Mouse (Mus musculus): ENCODE results near the gene Hist1h2ag. TPM values are rescaled to one million over a fixed set of nuclear protein-coding genes. Genes with fewer than 3 reads are reported as not detected.

Gene Hist1h2ag
- polyA plus RNA-seq, 1 experiment: 35.7 TPM

DNA sequence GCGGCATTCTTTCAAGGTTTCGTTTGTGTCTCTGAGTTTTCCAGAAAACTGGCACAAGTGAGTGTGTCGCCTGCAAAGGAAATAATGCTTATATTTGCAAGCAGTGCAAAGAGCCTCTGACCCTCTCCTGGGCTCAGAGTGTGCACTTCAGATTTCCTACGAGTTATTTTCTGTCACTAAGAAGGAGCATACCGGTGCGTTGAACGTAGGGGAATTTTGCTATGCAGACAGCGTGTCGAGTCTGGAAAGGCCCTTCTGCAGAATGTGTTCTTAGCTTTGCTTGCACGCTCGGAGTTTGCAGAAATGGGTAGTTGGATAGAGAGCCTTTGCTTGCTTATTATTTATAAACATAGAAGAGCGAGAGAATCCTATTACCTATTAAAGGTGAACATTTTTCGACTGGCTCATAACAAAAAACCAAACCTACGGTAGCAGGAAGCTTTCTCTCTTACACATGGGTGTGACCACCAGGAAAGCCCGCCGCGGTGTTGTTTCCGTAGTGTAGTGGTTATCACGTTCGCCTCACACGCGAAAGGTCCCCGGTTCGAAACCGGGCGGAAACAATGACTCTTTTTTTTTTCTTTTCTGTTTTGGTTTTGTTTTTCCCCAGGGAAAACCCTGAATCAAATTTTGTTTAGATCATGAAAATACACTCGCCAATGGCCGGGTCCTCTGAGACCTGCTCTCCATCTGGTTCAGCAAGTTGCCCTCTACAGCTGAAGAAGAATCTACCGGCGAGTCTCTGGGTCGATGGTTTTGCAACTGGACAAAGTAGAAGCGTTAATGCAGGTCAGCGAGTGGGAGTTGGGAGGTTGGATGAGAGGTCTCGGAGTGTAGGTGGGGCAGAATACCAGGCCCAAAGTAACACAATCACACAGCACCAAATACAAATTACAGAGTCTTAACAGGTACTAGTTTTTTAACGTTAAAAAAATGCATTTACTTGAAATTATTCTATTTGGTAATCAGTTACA, 16.4 kb downstream of the Hist1h2ag start:
- peak overlapping the region; percentile 92 for H3K4me3 ChIP-seq (replicated peaks)
- H3K36me3 ChIP-seq (replicated peaks; ENCODE audit: low read length): no peaks in the 10 kb centered on the region
- peaks cover 39% of the 10 kb centered on the region for H3K4me1 ChIP-seq
- TF ChIP-seq FLI1 (IDR thresholded peaks at IDR 0.05; ENCODE audit: low read length): no peak
- no peak for TF ChIP-seq GATA1 (IDR thresholded peaks at IDR 0.05; ENCODE audit: borderline replicate concordance, low read length)
- H3K9me3 ChIP-seq: no peaks in the 10 kb centered on the region
- H3K27me3 ChIP-seq (replicated peaks): no peaks in the 10 kb centered on the region

GRCm38 (mm10) chr13:22022241-22022640, 20.5 kb downstream of the Hist1h2ag start:
- Histone ChIP-seq H3K4me3 (replicated peaks) (peak overlapping the region; percentile 94), H3K4me1 (peaks cover 25% of the 10 kb centered on the region), H3K9me3 (no peaks in the 10 kb centered on the region), H3K27me3 (replicated peaks) (peaks cover 2% of the 10 kb centered on the region), H3K36me3 (replicated peaks; ENCODE audit: low read length) (no peaks in the 10 kb centered on the region)
- TF ChIP-seq FLI1 (IDR thresholded peaks at IDR 0.05; ENCODE audit: low read length) (no peak), GATA1 (IDR thresholded peaks at IDR 0.05; ENCODE audit: borderline replicate concordance, low read length) (no peak)

- no peaks in the 10 kb centered on the region for H3K36me3 ChIP-seq (replicated peaks; ENCODE audit: low read length)
- peak overlapping the region; percentile 94 for H3K4me3 ChIP-seq (replicated peaks)
- TF ChIP-seq GATA1 (IDR thresholded peaks at IDR 0.05; ENCODE audit: borderline replicate concordance, low read length): no peak
- peaks cover 25% of the 10 kb centered on the region for H3K4me1 ChIP-seq
- H3K27me3 ChIP-seq (replicated peaks): peaks cover 2% of the 10 kb centered on the region
- H3K9me3 ChIP-seq: no peaks in the 10 kb centered on the region
Measured at GRCm38 (mm10) chr13:22021581-22021980, 21.2 kb downstream of the Hist1h2ag start.

- Histone ChIP-seq H3K4me3 (replicated peaks) (peak overlapping the region; percentile 94), H3K4me1 (peaks cover 28% of the 10 kb centered on the region), H3K27me3 (replicated peaks) (peaks cover 2% of the 10 kb centered on the region), H3K9me3 (no peaks in the 10 kb centered on the region), H3K36me3 (replicated peaks; ENCODE audit: low read length) (no peaks in the 10 kb centered on the region)
- TF ChIP-seq FLI1 (IDR thresholded peaks at IDR 0.05; ENCODE audit: low read length) (no peak), GATA1 (IDR thresholded peaks at IDR 0.05; ENCODE audit: borderline replicate concordance, low read length) (no peak)
Measured at GRCm38 (mm10) chr13:22020901-22021339, 21.8 kb downstream of the Hist1h2ag start.

DNA sequence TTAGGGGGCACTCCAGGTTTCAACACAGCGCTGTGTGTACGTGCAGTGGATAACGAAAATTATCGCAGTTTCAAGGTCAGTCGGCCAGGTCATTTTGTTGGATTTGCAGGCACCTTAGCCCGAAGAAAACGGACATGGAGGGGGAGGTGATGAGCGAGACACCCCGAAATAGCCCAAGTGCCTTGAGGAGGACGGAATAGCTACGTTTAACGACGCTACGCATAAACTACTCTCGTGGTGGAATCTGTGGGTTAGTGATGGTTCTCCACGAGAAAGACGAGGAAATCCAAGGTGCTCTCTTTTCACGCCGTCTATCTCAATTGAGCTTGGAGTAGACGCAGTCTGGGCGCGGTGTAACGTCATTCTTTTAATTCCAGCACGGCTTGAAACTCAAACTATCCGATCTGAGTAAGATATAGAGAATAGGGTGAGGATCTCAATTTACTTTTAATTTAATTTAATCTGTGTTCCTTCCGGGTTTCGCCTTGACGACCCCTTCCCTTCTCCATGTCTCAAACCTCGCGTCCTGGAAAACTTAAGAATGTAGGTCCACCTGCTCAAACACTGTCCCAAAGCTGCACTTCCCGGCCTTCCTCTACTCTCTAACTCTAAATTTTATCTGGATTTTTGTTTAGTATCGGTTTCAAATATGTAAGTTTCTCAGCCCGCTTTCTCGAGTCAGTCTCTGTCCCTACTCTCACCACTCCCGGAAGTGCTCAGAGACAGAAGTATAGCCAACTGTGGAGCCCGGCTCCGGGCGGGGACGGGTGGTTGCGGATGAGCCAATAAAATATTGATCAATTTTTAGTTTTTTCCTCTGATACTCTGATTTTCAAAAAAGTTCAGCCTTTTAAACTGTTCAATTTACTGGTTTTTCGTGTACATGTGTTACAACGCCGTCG, 22.6 kb downstream of the Hist1h2ag start:
- TF ChIP-seq GATA1 (IDR thresholded peaks at IDR 0.05; ENCODE audit: borderline replicate concordance, low read length) (no peak), FLI1 (IDR thresholded peaks at IDR 0.05; ENCODE audit: low read length) (no peak)
- peaks cover 29% of the 10 kb centered on the region for H3K4me1 ChIP-seq
- peaks cover 5% of the 10 kb centered on the region for H3K27me3 ChIP-seq (replicated peaks)
- H3K9me3 ChIP-seq: no peaks in the 10 kb centered on the region
- peak overlapping the region; percentile 94 for H3K4me3 ChIP-seq (replicated peaks)
- H3K36me3 ChIP-seq (replicated peaks; ENCODE audit: low read length): no peaks in the 10 kb centered on the region

- TF ChIP-seq FLI1 (IDR thresholded peaks at IDR 0.05; ENCODE audit: low read length): no peak
- TF ChIP-seq GATA1 (IDR thresholded peaks at IDR 0.05; ENCODE audit: borderline replicate concordance, low read length): no peak
- peaks cover 40% of the 10 kb centered on the region for H3K27me3 ChIP-seq (replicated peaks)
- H3K9me3 ChIP-seq: no peaks in the 10 kb centered on the region
- H3K36me3 ChIP-seq (replicated peaks; ENCODE audit: low read length): no peaks in the 10 kb centered on the region
- H3K4me3 ChIP-seq (replicated peaks): peak overlapping the region; percentile 86
- H3K4me1 ChIP-seq: peaks cover 39% of the 10 kb centered on the region
Measured at GRCm38 (mm10) chr13:22015479-22016450, 27.0 kb downstream of the Hist1h2ag start.

DNA sequence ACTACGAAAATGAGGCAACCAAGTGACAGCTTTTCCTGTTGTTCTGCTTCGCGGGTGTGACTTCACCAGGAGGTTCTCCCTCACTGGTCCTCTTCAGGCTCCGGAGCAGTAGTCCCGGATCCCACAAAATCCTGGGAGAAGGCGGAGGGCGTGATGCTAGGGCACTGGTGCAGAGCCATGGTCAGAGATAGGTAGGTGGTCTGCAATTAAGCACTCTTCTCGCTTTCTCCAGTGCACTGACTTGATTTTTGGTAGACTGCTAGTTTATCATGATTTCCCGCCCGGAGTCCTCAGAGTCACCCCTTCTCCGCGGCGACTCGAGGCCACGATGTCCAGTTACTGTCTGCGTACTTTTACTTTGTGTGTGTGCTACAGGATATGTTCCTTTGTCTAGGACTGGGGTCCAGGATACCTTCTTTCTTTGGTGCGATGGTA, 28.3 kb downstream of the Hist1h2ag start:
- Histone ChIP-seq H3K4me1 (peaks cover 41% of the 10 kb centered on the region), H3K9me3 (no peaks in the 10 kb centered on the region), H3K36me3 (replicated peaks; ENCODE audit: low read length) (no peaks in the 10 kb centered on the region), H3K4me3 (replicated peaks) (peak overlapping the region; percentile 87), H3K27me3 (replicated peaks) (peaks cover 51% of the 10 kb centered on the region)
- TF ChIP-seq GATA1 (IDR thresholded peaks at IDR 0.05; ENCODE audit: borderline replicate concordance, low read length) (no peak), FLI1 (IDR thresholded peaks at IDR 0.05; ENCODE audit: low read length) (no peak)

DNA sequence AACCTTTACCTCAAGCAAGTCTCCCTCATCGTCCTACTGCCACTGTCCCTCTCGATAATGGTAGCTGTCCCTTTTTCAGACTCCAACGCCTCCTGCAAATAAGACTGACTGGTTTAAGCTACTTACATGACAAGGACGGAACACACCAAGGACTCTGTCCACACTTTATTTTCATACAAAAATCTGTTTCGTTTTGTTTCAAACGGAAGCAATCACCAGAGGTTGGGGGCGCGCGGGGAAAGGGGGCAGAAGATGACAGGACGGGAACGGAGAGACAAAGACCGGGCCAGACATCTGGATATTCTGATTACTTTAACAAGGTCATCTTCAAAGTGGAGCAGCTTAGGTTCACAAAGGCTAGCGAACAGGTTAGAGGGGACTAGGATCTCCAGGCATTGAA, 29.0 kb downstream of the Hist1h2ag start:
- H3K4me1 ChIP-seq: peaks cover 45% of the 10 kb centered on the region
- peak overlapping the region; percentile 76 for H3K4me3 ChIP-seq (replicated peaks)
- no peaks in the 10 kb centered on the region for H3K36me3 ChIP-seq (replicated peaks; ENCODE audit: low read length)
- no peak for TF ChIP-seq GATA1 (IDR thresholded peaks at IDR 0.05; ENCODE audit: borderline replicate concordance, low read length)
- TF ChIP-seq FLI1 (IDR thresholded peaks at IDR 0.05; ENCODE audit: low read length): no peak
- H3K27me3 ChIP-seq (replicated peaks): peaks cover 58% of the 10 kb centered on the region
- no peaks in the 10 kb centered on the region for H3K9me3 ChIP-seq

DNA sequence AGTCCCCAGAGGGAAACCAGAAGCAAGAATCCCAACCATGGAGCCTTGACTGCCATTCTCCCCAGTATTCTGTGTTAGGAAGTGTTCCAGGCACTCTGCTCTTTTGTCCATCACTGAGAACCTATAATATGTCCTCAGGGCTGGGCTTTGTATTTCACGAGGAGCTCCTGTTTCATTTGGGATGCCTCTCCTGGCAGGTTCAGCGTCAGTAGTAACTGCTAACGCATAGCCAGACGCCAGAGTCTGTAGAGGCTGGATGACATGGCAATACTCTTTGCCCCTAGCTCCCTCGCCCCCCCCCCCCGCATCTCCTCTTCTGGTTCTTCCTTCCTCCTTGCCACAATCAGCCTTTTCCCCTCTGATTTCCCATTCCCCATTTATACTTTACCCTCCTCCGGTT, 33.1 kb downstream of the Hist1h2ag start, which contains the start of gene Prss16:
TSS of gene Prss16 (minus strand) at position 101 of the 400 bp plus-strand sequence.
- peaks cover 92% of the 10 kb centered on the region for H3K27me3 ChIP-seq (replicated peaks)
- no peak within 1 kb of the TSS for H3K4me3 ChIP-seq (replicated peaks)
- no peaks in the 10 kb centered on the region for H3K9me3 ChIP-seq
- H3K4me1 ChIP-seq: peaks cover 52% of the 10 kb centered on the region
- no peaks in the 10 kb centered on the region for H3K36me3 ChIP-seq (replicated peaks; ENCODE audit: low read length)
- TF ChIP-seq FLI1 (IDR thresholded peaks at IDR 0.05; ENCODE audit: low read length): no peak

All from megakaryocyte, embryonic 14.5 days (primary cell).